Mouse (Mus musculus): ENCODE measurements at regions not wholly inside any gene's neighbourhood (a gene's known extent, or its start where the extent isn't known, plus 50 kb on each side); places are given as distances from the start of the nearest gene placed in this dataset.

DNA sequence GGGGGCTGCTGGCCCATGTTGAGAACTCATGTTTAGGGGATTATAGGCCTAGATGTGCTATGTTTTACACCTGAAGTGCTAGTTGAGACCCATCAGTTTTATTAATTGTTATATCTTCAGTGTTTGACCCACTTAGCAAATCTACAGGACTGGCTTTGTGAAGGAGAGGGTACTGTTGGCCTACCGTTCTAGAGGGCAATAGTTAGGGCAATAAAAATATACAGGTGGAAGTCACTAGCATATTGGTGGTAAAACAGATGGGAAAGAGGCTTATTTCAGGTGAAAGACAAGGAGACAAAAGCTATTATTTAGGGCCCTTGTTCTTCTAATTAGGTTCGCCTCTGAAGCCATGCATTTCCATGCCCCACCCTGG lies 55.2 kb upstream of the Ralgps2 start:
- intact Hi-C loops (cut with DNase I; ENCODE audit: low total_unique reads) = no loop called here
- DNase-seq = no peak

GRCm38 (mm10) chr1:156994005-156994643 lies 54.7 kb upstream of the Ralgps2 start:
- intact Hi-C loops (cut with DNase I; ENCODE audit: low total_unique reads) = no loop called here
- no peak for DNase-seq

- intact Hi-C loops (cut with DNase I; ENCODE audit: low total_unique reads) = no loop called here
- DNase-seq = no peak
Measured at GRCm38 (mm10) chr1:156993105-156993504, 53.7 kb upstream of the Ralgps2 start.

DNA sequence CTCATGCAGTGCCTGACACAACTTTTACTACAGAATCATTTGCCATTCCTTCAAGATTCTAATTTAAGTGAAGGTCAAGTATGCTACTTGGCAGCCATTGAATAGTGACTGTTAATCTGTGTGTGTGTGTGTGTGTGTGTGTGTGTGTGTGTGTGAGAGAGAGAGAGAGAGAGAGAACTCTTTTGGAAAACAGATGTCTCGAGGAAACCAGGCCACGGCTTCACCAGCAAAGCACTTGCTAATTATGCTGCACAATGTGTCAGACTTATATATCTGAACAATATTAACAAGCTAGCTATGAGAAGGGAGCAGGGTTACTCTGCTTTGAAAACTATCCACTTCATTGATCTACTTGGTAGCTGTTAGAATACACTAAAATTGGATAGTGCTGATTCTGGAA lies 53.1 kb upstream of the Ralgps2 start:
- DNase-seq = no peak
- intact Hi-C loops (cut with DNase I; ENCODE audit: low total_unique reads) = no loop called here

- intact Hi-C loops (cut with DNase I; ENCODE audit: low total_unique reads) = no loop called here
Measured at GRCm38 (mm10) chr1:156990567-156991494, 51.4 kb upstream of the Ralgps2 start.

GRCm38 (mm10) chr1:156990112-156990511 lies 50.7 kb upstream of the Ralgps2 start:
- intact Hi-C loops (cut with DNase I; ENCODE audit: low total_unique reads) = no loop called here
- DNase-seq = no peak

More at GRCm38 (mm10) chr1:156990567-156991494, 51.4 kb upstream of the Ralgps2 start:
- no peak for DNase-seq

DNA sequence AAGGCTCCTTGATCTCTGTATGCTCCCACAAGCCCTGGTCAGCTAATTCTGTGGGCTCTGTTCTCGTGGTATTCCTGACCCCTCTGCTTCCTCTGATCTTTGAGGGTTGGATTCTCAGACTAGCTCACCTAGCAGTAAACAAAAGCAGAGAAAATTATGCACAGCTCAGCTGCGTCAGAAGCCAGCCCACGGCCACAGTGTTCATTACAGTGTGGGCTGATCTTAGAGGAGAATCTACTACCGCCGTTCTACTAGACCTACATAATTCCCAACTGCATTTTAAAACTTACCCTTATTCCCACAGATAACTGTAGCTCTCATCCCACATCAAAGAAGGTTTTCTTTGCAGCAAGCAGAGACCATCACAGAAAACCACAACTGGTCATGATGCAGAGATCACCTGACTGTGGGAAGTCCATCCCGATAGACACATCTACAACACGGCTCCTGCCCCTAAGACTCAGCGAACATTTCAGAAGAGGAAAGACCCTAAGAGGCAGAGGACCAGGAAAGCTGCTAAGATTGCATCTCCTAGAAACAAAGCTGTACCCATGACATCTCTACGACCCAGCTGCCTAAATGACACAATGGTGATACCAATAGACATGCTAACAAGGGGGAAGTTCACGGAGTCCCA lies 49.8 kb upstream of the Ralgps2 start:
- intact Hi-C loops (cut with DNase I; ENCODE audit: low total_unique reads) = no loop called here

More for the DNA sequence above, 49.8 kb upstream of the Ralgps2 start:
- DNase-seq = no peak
